Mouse (Mus musculus) adrenal gland, postnatal 4 days (tissue): ENCODE measurements at regions not wholly inside any gene's neighbourhood (a gene's known extent, or its start where the extent isn't known, plus 50 kb on each side); places are given as distances from the start of the nearest gene placed in this dataset.

Experiments
- DNase-seq, 2 experiments: peaks; one replicate each; pipeline ENCODE4 v3.0.0; 2021 to 2022; ENCODE audit warnings: low spot score in 2 of 2, mixed read lengths in 2 of 2

DNA sequence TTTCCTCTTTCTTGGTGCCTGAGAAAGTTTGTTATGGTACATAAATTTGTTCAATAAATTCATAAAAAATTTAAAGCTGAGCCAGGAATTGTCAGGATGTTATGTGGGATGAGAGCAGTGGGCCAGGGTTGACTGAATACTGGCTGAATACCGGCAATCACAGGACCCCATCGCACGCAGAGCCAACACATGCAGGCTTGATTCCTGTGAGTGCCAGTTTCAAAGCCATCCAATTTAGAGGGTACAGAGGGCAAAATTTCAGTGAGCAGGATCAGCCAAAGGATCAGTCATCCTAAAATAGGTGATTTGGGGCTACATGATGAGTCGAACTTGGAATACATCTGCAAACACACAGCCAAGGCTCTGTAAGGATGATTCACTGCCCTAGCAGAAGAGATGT lies 583.6 kb upstream of the Nectin3 start:
- DNase-seq = no peak

DNA sequence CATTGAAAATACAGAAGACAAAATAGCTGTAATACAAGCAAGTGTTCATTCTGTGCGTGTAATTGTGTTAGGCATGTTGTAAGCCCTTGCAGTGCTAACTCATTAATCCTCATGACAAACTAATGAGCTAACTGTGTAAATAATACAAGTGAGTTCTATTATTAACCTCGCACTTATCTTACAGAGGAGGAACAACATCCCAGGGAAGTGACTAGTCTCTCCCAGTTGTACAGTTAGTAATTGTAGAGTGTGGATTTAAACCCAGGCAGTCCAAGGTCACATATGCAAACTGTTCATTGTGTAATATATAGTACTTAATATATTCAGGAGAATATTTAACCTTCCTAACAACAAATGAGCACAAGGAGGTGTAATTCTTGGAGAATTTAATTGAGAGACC lies 582.0 kb upstream of the Nectin3 start:
- no peak for DNase-seq

DNA sequence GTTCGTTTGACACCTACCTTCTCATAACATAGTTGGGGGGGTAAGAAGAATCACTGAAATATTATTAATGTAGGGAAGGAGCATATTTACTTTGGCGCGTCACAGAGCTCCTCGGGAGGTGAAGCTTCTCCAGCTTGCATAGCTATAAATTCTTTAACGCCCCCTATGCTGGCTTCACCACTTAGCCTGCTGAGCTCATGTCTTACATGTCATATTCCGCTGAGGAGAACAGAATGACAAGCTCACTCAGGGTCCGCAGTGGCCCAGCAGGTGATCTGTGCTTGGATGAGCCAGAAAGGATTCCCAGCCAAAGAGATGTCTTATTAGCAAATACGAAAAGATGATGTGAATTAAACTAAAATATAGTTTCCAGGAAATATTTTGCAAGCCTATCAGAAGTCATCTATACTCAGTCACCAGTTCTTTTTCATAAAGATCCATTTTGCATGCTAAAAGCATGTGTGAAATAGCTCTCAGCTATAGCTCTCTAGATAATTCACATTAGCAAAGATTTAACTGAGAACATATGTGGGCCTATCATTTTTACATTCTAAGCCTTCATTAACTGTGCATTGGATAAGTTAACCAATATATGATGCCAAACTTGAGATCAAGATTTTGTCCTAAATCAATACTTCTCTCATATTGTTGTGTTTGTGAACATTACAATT lies 561.1 kb upstream of the Nectin3 start:
- DNase-seq = no peak

DNA sequence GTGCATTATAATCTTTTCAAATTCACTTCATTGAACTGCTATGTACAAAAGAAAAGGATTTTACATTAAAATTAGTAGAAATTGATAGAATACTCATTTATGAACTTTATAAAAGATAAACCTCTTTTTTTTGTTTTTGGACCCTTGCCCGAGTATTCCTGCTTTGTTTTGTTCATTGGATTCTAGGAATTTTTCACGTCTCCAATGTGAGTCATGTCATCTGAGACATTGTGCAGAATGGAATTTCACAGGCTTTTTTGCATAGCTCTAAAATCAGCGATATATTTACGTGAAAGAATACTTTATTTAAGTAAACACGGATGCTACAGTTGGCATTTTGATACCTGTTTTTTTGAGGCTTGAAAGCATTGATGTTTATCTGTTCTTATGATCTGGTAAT lies 560.5 kb upstream of the Nectin3 start:
- DNase-seq = no peak

DNA sequence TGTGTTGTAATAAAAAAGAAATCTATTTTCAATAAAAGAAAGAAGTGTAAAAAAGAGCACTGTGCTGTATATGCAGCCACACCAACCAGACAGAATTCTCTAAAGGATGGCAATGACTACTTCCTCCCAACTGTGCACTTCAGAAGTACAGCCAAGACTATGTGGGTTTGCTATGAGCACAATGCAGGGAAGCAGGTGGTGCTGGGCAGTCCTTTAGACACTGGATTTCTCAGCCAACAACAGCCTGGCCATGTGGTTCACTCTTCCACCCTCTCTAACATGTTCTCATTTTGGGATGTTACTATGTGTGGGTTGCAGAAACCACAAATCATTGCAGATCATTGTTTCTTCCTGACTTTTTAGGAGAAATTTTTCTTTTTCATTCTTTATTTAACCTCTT lies 527.6 kb upstream of the Nectin3 start:
- no peak for DNase-seq

DNA sequence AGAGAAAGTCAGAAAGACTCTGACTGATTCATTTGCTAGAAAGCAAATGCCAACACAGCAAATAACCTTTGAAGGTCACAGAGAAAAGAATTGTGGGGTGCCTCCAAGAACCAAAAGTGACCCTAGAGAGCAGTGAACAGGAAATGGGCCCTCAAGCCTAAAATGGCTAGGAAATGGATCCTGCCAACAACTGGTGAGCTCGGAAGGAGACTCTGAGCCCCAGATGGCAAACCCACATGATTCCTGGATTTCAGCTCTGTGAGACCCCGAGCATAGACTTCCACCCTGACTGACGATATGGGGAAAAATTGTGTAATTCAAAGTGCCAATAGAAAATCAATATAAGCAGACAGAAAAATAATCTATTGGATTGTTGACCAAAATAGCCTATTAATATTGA lies 519.2 kb upstream of the Nectin3 start:
- no peak for DNase-seq

DNA sequence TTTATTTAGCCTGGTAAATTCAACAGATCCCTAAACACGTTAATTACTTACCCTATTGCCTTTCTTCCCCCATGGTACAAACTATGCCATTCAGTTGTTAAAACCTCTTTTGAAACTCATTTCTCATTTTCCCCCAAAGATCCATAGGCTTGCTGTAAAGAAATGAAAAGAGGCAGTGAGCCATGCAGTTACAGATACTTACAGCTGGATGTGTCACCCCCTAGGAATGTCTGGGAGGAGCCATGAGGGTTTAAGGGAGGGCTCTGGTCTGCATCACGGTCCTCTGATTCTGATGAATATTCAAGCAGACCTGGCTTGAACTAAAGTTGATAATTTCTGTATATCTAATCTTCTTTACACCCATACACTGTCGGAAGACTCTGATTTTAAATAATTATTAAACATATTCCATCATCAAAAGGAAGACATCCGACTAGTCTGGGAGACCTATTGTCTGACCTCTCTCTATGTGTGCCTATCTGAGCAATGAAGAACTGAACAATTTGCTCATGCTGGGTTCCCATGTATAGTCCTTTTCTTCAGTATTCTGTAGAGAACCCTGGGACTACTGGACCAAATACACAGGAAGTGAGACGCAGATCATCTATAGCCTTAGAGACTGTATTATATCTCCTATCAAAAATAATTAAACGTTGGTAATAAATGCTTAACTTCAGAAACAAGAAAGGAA lies 484.7 kb upstream of the Nectin3 start:
- no peak for DNase-seq

DNA sequence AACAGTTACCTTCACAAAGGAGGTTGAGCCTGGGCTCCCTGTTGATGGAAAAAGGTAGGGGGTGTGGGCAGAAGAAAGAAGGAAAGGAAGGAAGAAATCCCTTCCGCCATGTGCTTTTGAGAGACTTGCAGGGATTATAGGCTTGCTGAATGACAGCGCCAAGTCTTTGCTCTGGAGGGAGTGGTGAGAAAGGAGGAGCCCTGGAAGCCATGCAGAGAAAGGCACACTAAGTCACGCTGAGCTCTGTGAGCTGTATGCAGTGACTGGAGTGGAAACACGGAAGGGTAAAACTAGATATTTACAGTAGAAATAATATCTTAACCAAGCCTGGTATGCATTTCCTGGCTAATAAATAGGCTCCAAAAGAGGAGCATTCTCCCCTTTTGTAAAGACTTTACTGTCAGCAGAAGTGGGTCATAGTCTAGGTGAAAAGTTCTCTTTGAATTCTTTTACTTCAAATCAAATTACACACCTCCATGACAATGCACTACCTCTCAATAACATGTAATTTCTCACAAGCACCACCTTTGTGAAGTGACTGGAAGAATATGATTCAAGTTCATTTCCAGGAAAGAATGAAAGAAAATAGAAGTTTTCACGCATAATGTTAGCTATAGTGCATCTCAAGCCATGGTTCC lies 484.1 kb upstream of the Nectin3 start:
- no peak for DNase-seq

DNA sequence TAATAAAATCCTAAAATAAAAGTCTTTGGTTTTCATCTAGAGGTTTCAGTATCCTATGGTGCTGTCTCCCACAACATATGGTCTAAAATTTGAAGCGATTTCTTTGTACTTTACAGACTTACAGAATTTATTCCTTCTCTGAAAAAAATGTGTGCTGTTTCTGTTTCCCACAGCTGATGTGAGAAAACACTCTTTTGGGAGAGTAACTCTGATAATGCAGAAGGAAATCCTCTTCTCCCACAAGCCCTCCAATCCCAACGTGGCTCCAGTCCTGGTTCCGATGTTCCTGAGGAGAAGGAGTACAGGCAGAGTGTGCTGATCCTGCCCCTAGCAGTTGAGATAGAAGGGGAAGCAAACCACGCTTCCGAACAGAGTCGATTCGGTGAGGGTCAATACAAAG lies 467.4 kb upstream of the Nectin3 start:
- no peak for DNase-seq

DNA sequence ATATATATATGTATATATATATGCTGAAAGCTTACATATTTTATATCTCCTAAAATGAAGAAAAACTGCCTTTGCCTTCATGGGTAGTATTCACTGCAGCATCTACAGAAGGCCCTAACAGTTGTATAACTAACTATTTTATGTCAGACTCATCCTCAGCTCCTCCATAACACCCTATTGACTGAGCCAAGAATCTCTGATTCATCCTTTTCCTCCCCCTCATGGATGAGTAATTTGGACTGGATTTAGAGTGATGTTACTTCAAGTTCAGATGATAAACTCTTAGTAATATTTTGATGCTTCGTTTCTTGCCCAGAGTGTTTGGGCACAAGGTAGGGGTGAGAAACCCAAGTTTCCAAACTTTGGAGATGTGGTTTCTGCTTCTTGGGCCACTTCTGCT lies 458.7 kb upstream of the Nectin3 start:
- no peak for DNase-seq

DNA sequence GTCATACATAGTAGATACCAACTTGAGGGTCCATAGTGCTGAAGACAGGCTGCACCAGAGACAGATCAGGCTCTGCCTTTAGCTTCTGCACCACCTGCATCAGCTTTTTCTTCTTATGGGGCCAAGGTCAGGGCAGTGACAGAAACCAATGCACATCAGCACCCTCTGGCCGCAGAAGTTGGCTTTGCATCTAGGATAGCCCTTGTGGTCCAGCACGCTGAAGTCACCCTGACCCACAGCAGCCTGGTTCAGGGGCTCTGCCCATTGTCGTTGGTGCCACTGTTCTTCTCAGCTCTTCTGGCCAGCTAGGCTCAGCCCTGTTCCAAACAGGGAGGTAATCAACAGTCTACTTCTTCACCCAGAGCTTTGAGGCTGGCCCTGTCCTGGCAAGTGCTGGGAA lies 427.7 kb upstream of the Nectin3 start:
- no peak for DNase-seq

DNA sequence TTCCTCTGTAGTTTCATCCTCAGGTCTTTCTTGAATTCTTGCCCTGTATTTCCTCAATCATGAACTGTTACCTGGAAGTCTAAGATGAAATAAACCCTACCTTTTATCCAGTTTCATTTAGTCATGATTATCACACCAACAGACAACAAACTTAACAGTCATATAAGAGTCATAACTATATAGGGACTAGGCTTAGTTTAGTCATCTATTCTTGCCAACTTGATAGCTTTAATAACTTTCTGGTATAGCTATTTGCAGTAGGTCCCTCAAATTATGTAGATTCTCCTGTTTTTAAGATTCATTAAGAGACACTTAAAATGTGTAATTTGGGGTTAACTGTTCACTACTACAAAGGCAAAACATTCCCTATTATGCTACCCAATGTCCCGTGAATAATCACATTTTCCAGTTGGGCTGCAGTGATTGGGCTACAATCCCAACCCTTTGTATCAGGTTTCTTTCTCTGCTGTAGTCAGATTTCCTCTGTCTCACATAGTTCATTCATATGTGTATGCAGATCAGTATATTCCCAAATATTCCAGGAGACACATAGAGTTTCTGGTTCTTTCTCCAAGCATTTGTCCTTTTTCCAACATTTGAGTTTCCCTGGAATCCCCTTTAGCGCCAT lies 396.4 kb upstream of the Nectin3 start:
- no peak for DNase-seq

DNA sequence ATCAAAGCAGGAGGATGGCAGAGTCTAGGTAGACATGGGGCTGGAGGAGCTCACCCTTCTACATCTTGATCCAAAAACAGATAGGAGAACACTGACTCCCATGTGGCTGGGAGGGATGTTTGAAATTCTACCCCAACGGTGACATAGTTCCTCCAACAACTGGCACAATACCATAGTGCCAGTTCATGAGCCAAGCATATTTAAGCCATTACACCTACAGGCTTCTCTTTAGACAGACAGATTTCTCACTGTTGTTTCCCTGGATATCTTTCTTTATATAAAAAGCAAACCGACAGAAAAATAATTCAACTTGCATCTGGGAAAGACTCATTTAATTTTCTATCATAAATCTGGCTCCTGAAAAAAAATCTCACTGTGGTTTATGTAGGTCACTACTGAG lies 380.4 kb upstream of the Nectin3 start:
- DNase-seq = no peak

DNA sequence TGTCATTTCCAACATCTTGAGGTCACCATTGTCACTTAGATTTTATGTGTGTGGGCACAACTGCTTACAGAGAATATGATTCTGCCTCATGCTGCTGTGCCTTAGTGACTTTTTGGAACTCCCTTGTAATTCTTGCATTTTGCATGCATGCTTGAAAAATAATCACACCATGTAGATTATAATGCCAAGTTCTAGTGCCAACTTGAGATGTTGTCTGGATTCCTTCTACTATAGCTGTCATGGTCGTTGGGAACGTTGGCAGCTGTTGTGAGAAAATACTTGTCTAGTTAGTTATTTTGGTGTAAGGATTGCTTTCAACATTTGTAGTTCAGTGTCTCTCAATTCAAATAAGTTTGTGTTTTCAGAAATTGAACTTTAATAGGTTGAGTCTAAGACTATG lies 365.6 kb upstream of the Nectin3 start:
- DNase-seq = no peak

DNA sequence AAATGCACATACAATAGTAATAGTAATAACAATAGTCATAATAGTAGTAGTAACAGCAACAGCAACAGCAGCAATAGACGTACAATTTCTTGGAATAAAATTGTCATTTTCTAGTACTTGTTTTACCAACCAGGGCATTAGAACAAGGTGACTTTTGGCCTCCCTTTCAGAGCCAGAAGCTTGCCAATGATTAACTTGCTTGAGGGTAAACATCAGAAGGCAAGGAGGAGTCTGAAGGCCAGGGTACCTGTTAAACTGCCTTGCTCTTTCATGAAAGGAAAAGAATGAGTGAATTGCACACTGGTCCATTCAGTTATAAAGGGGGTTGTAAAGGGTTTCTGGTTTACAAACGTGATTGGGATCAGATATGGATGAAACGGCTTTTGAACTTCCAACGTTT lies 351.2 kb upstream of the Nectin3 start:
- no peak for DNase-seq

DNA sequence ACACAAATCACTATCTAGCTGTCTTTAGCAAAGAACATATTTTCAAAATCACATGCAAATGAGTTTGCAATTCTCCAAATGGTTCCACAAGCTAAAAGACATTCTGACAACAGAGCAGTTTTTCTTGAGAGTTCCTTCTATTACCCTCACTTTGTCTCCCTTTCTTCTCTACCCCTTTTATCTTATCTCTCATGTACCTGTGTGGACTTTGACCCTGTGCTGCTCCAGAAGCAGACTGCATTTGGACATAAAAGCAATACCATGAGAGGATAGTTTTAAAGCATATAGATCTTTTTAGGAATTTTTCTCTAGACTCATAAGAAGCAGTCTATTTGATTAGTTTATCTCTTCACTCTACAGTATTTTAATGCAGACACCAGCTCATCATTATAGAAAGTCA lies 350.4 kb upstream of the Nectin3 start:
- no peak for DNase-seq

DNA sequence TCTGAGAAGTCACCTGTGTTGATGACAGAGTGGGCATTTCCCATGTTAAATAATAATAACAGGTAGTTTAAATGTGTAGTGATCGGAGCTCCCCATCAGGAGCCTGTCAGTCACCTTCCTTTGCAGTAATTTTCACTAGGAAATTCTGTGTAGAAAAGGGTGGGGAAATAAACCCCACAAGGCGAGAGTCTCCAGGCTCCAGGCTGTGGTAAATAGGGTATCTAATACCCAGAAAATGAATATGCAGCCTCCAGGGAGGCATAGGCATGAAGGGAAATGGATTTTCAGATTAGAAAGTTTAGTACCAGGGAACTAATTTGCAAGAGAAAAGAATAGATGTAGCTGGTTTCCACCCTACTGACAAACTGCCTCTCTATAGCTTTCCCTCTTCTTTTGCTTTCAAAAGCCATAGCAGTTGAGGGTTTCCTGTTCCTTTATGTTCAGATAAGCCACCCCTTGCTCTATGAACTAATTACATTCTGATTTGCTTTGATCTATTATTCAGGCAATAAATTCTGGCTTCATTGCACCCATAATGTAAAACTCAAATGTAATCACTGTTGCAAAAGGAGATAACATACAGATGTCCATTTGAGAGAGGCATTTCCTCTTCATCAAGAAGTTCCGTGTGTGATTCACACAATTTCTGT lies 349.5 kb upstream of the Nectin3 start:
- no peak for DNase-seq

DNA sequence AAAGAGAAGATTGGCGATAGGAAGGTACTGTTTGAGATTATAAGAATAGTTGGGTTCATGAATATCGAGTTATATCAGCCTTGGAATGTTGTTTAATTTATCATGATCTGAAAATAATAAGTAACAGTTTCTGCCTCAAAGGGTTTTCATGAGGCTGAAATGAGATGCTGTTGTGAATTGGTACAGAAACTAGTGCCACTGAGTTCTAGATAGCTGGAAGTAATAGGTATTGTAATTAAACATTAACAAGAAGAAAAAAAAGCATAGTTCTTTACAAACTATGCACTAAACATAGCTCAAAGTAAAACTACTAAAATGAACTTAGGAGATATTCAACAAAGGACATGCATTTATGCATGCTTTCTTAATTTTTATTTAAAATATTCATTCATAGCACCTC lies 342.9 kb upstream of the Nectin3 start:
- DNase-seq = no peak

DNA sequence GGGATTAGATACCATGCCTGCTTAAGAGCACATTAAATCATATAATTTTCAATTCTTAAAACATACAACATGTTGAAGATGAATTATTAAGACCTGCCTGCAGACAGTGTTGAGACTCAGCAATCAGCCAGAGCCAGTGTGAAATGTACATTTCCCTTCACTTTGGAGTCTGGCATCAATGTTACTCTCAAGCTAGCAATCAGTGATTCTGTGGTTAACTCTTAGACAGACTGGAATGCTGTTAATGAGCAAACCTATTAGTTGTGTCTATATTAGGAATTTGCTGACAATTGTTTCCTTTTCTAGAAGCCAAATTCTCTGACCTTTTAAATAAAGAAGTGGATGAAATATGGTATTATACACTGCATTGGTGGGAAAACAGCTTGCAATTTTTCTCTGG lies 342.4 kb upstream of the Nectin3 start:
- no peak for DNase-seq

DNA sequence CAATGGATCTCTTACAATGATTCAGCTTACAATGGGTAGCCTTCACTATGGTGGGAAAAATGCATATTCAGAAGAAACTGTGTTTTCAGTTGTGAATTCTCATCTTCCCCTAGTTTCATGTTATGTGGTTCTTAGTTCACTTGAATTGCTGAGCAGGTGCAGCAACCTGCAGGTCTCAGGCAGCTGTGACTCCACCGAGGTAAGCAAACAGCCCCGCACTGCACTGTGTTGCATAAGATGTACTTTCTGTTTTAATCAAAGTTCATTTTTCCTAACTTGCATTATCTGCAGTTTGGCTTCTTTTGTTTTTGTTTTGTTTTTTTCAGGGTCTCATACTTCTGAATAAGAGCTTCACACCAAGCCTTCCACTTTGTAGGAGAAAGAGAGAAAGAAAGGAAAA lies 326.8 kb upstream of the Nectin3 start:
- no peak for DNase-seq

DNA sequence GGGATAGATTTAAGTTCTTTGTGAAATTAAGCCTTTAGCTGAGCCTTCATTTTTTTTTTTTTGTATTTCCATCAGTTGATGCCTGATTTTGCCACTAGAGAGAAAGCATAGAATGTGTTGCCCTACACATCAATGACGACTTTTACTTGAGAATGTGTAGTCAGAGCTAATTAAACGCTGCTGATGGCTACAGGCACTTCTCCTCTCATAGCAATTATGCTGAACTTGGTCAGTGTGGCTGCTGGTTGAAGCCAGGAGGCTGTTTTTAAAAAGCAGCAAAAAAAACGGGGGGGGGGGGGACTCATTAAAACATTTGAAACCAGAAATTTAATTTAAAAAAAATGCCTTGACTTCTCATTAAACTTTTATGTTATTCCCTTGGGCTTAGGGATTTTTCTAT lies 324.4 kb upstream of the Nectin3 start:
- no peak for DNase-seq

DNA sequence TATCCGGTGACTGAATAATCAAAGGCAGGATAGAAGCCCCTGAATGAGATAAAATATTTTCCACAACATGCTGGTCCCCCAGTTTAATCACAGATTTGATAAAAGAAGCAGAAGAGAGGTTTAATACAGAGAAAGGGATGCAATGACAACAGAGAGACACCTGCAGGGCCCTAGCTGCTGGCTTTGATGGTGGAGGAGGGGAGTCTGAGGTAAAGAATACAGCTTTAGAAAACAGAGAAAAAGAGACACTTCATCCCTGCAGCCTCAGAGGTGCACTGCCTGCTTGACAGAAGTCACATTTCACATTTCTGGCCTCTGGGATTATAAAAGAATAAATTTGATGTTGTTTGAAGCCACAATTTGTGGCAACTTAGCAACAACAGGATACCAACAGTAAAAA lies 319.9 kb upstream of the Nectin3 start:
- no peak for DNase-seq
